ENCODE assay signal across 28 mouse cellular contexts in the genomic region with DNA sequence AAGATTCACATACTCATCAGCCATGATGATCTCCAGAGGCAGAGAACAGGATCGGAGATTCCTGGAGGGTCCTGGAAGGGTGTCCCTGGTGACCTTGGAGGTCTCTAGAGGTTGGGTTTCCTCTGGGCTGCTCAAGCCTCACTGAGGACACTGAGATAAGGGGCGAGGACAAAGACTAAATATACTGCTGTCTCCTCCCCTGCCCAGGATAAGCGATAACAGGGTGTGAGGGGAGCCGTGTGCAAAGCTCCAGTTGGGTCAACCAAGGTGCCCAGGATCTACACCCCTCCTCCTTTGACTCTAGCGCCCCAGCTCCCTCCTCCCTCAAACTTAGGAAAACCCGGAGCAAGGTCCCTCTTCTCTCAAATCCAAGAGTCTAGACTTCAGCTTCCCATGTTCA. TPM values are rescaled to one million over a fixed set of nuclear protein-coding genes. Genes with fewer than 3 reads are reported as not detected.
DNase-seq lines count a peak whose midpoint lies in the region; ATAC-seq and TF ChIP-seq lines count a peak whose summit lies in the region.
"Had no signal": no experiment of that assay in that cellular context is flagged by ENCODE, and none has a peak within 500 bp of the region (broad histone marks: within the 10 kb centered on the region; RNA-seq: fewer than 3 reads in every experiment).

No protein-coding gene starts in this region.

- no peak for TF ChIP-seq EP300 in liver, postnatal 0 days (IDR thresholded peaks at IDR 0.05; ENCODE audit: low read depth)
- TF ChIP-seq EP300 in heart, adult 2 months (IDR thresholded peaks at IDR 0.05; ENCODE audit: insufficient read depth, low read depth, low read length) = peak; percentile 91; the same call in 1 of the 2 replicates

- H3K4me1 ChIP-seq in liver, embryonic 12.5 days = peaks cover 55% of the 10 kb centered on the region
- peaks cover 14% of the 10 kb centered on the region for H3K4me1 ChIP-seq in liver, postnatal 0 days (ENCODE audit: insufficient read depth)
- peaks cover 3% of the 10 kb centered on the region; the same call in 1 of the 2 replicates for H3K4me1 ChIP-seq in heart, adult 2 months (ENCODE audit: control insufficient read depth, insufficient read depth, low read length)
- peaks cover 63% of the 10 kb centered on the region for H3K4me1 ChIP-seq in heart, embryonic 13.5 days

- no peak for TF ChIP-seq CTCF in liver, postnatal 0 days (IDR thresholded peaks at IDR 0.05; ENCODE audit: low read depth)
- TF ChIP-seq CTCF in heart, adult 2 months (IDR thresholded peaks at IDR 0.05) = no peak

- intact Hi-C loops in heart, adult 2 months (cut with DNase I) = no loop called here
- intact Hi-C loops in heart, postnatal 14 days (cut with DNase I) = loop anchor here (5.0 kb wide), 1 partner anchor 390 kb away; no protein-coding TSS in a partner anchor

- H3K27me3 ChIP-seq in liver, embryonic 12.5 days (replicated peaks) = peaks cover 26% of the 10 kb centered on the region
- H3K27me3 ChIP-seq in liver, postnatal 0 days (ENCODE audit: insufficient read depth, low read length) = peaks cover 16% of the 10 kb centered on the region
- no peaks in the 10 kb centered on the region for H3K27me3 ChIP-seq in heart, adult 2 months (ENCODE audit: control insufficient read depth, insufficient read depth, low read length)
- H3K27me3 ChIP-seq in heart, embryonic 13.5 days (replicated peaks) = peaks cover 7% of the 10 kb centered on the region

- no peak for DNase-seq in liver, postnatal 0 days
- DNase-seq in heart, adult 2 months = peak; percentile 50 to 73
- DNase-seq in heart, postnatal 14 days = peak; percentile 45 to 63
- DNase-seq in urinary bladder, adult 2 months (ENCODE audit: low spot score) = no peak
- no peak for DNase-seq in thymus, postnatal 36 days
- no peak for DNase-seq in lung, postnatal 4 days
- DNase-seq: adrenal gland, adult 2 months; cerebellum, adult 11-12 months; cerebellum, postnatal 10 days; gastrocnemius, adult 2 months; kidney, adult 11 months; liver, embryonic 13.5 days; lung, postnatal 36 days; right cerebral cortex, adult 18-20 months; right cerebral cortex, postnatal 4 days; thymus, adult 2 months had no signal

- no peaks in the 10 kb centered on the region for H3K79me2 ChIP-seq in heart, adult 2 months (replicated peaks; ENCODE audit: control insufficient read depth, insufficient read depth, low read length)

- no peaks in the 10 kb centered on the region for H3K36me3 ChIP-seq in liver, embryonic 12.5 days
- H3K36me3 ChIP-seq in liver, postnatal 0 days (replicated peaks; ENCODE audit: insufficient read depth, low read length) = no peaks in the 10 kb centered on the region
- H3K36me3 ChIP-seq in heart, adult 2 months (ENCODE audit: control insufficient read depth, insufficient read depth, low read length) = no peaks in the 10 kb centered on the region
- H3K36me3 ChIP-seq in heart, embryonic 13.5 days = peaks cover 31% of the 10 kb centered on the region
- H3K36me3 ChIP-seq: embryonic facial prominence, embryonic 13.5 days; G1E; hindbrain, embryonic 13.5 days; liver, embryonic 13.5 days; lung, embryonic 15.5 days; midbrain, embryonic 15.5 days; neural tube, embryonic 13.5 days had no signal

- WGBS in liver, embryonic 12.5 days (ENCODE audit: insufficient replicate concordance) = 23% methylated on average over 6 of the region's 6 CpGs
- WGBS in liver, postnatal 0 days (ENCODE audit: insufficient replicate concordance) = 63% methylated on average over 6 of the region's 6 CpGs
- 39% methylated on average over 6 of the region's 6 CpGs for WGBS in heart, adult 2 months
- 35% methylated on average over 6 of the region's 6 CpGs for WGBS in heart, embryonic 13.5 days

- 0 out of 2 replicates have a peak, but pooled peaks have one; percentile 28 for ATAC-seq in liver, embryonic 12.5 days
- no peak for ATAC-seq in liver, postnatal 0 days
- peak; percentile 65; the same call in 1 of the 2 replicates for ATAC-seq in heart, embryonic 13.5 days (ENCODE audit: extremely low read depth, insufficient number of reproducible peaks, low FRiP score, low TSS enrichment)
- ATAC-seq: forebrain, embryonic 13.5 days; midbrain, embryonic 15.5 days had no signal

- H3K4me3 ChIP-seq in liver, embryonic 12.5 days = no peak overlapping the region
- H3K4me3 ChIP-seq in liver, postnatal 0 days (ENCODE audit: low read depth, low read length) = no peak overlapping the region
- H3K4me3 ChIP-seq in heart, adult 2 months = peak overlapping the region; percentile 60
- H3K4me3 ChIP-seq in heart, embryonic 13.5 days = peak overlapping the region; percentile 72
- H3K4me3 ChIP-seq: embryonic facial prominence, embryonic 13.5 days; erythroblast, embryonic 14.5 days; forebrain, embryonic 13.5 days; gastrocnemius, adult 2 months; liver, embryonic 13.5 days; lung, embryonic 15.5 days; midbrain, embryonic 15.5 days; myocyte; neural tube, embryonic 13.5 days had no signal

- peak; percentile 97 for TF ChIP-seq POLR2A in heart, adult 2 months (IDR thresholded peaks at IDR 0.05; ENCODE audit: insufficient read depth, low read depth, low read length)

- no peaks in the 10 kb centered on the region for H3K9me3 ChIP-seq in liver, embryonic 12.5 days (replicated peaks)
- no peaks in the 10 kb centered on the region for H3K9me3 ChIP-seq in liver, postnatal 0 days (ENCODE audit: low read length)
- no peaks in the 10 kb centered on the region for H3K9me3 ChIP-seq in heart, embryonic 13.5 days
- H3K9me3 ChIP-seq: embryonic facial prominence, embryonic 13.5 days; forebrain, embryonic 13.5 days; G1E; hindbrain, embryonic 13.5 days; liver, embryonic 13.5 days; lung, embryonic 15.5 days; midbrain, embryonic 15.5 days; neural tube, embryonic 13.5 days had no signal

- no peak overlapping the region for H3K27ac ChIP-seq in liver, embryonic 12.5 days
- H3K27ac ChIP-seq in liver, postnatal 0 days (ENCODE audit: low read depth) = no peak overlapping the region
- peak overlapping the region; percentile 98 for H3K27ac ChIP-seq in heart, adult 2 months
- H3K27ac ChIP-seq in heart, embryonic 13.5 days (replicated peaks) = peak overlapping the region; percentile 96
- H3K27ac ChIP-seq: embryonic facial prominence, embryonic 13.5 days; forebrain, embryonic 13.5 days; gastrocnemius, adult 2 months; hindbrain, embryonic 13.5 days; kidney, postnatal 0 days; liver, embryonic 13.5 days; lung, embryonic 15.5 days; midbrain, embryonic 15.5 days; neural tube, embryonic 13.5 days had no signal

- H3K4me2 ChIP-seq in liver, embryonic 12.5 days = no peak overlapping the region
- H3K4me2 ChIP-seq in liver, postnatal 0 days (ENCODE audit: low read depth, low read length) = no peak overlapping the region
- H3K4me2 ChIP-seq in heart, embryonic 13.5 days = peak overlapping the region; percentile 76
- H3K4me2 ChIP-seq: hindbrain, embryonic 13.5 days; liver, embryonic 13.5 days; lung, embryonic 15.5 days; midbrain, embryonic 15.5 days had no signal

- no peak overlapping the region for H3K9ac ChIP-seq in liver, embryonic 12.5 days
- no peak overlapping the region for H3K9ac ChIP-seq in liver, postnatal 0 days (replicated peaks)
- peak overlapping the region; percentile 91 for H3K9ac ChIP-seq in heart, adult 2 months (ENCODE audit: low read depth, low read length)
- H3K9ac ChIP-seq in heart, embryonic 13.5 days = peak overlapping the region; percentile 93
- H3K9ac ChIP-seq: embryonic facial prominence, embryonic 13.5 days; forebrain, embryonic 13.5 days; hindbrain, embryonic 13.5 days; liver, embryonic 13.5 days; lung, embryonic 15.5 days; midbrain, embryonic 15.5 days; neural tube, embryonic 13.5 days had no signal

RNA-seq across cellular contexts. Expression of gene Tnni3, which starts 1.7 kb away (rescaled TPM):
- 1.7 and 1.8 TPM in 2 replicates for polyA plus RNA-seq in liver, embryonic 12.5 days (2016; fragmentation: Nextera tagmentation; extraction: Ambion mirVana)
- 0.27 and 0.46 TPM in 2 replicates for polyA plus RNA-seq in liver, postnatal 0 days (2015; fragmentation: Nextera tagmentation; extraction: Ambion mirVana)
- total RNA-seq in heart, adult 2 months (2021) = over 10,000 TPM in 1 of 2 experiments, 1,000 to 10,000 TPM in 1; 9,834 to 11,008 TPM
- polyA plus RNA-seq in heart, adult 2 months (2012; rRNA removed) = 13,898 and 21,553 TPM in 2 replicates
- 2,083 and 2,324 TPM in 2 replicates for polyA plus RNA-seq in heart, embryonic 13.5 days (2015; fragmentation: Nextera tagmentation; extraction: Ambion mirVana)
- total RNA-seq in heart, postnatal 14 days (2021) = 1,000 to 10,000 TPM; 7,272 to 7,308 TPM
- 5.1 and 5.5 TPM in 2 replicates for polyA plus RNA-seq in urinary bladder, adult 2 months (2012; rRNA removed)
- total RNA-seq: G1E had no signal
- polyA plus RNA-seq: erythroblast, embryonic 14.5 days had no signal

RNA-seq across cellular contexts. Expression of gene Tnnt1, which starts 6.1 kb away (rescaled TPM):
- 13.7 and 17.9 TPM in 2 replicates for polyA plus RNA-seq in liver, embryonic 12.5 days (2016; fragmentation: Nextera tagmentation; extraction: Ambion mirVana)
- 5.3 and 11.2 TPM in 2 replicates for polyA plus RNA-seq in liver, postnatal 0 days (2015; fragmentation: Nextera tagmentation; extraction: Ambion mirVana)
- total RNA-seq in heart, adult 2 months (2021) = 10 to 100 TPM; 15.6 to 19.7 TPM
- 9.2 and 12.1 TPM in 2 replicates for polyA plus RNA-seq in heart, adult 2 months (2012; rRNA removed)
- polyA plus RNA-seq in heart, embryonic 13.5 days (2015; fragmentation: Nextera tagmentation; extraction: Ambion mirVana) = 610 and 755 TPM in 2 replicates
- total RNA-seq in heart, postnatal 14 days (2021) = 10 to 100 TPM; 25.4 to 33.6 TPM
- 7.5 and 8.8 TPM in 2 replicates for polyA plus RNA-seq in urinary bladder, adult 2 months (2012; rRNA removed)
- total RNA-seq: G1E had no signal
- polyA plus RNA-seq: adrenal gland, adult 2 months had no signal

RNA-seq across cellular contexts. Expression of gene Dnaaf3, which starts 10.0 kb away (rescaled TPM):
- polyA plus RNA-seq in liver, embryonic 12.5 days (2016; fragmentation: Nextera tagmentation; extraction: Ambion mirVana) = 0.24 and 0.26 TPM in 2 replicates
- polyA plus RNA-seq in liver, postnatal 0 days (2015; fragmentation: Nextera tagmentation; extraction: Ambion mirVana) = 0.05 and 0.17 TPM in 2 replicates
- 1 to 10 TPM; 2.3 to 2.7 TPM for total RNA-seq in heart, adult 2 months (2021)
- 12.4 and 13.2 TPM in 2 replicates for polyA plus RNA-seq in heart, adult 2 months (2012; rRNA removed)
- 0.59 and 0.95 TPM in 2 replicates for polyA plus RNA-seq in heart, embryonic 13.5 days (2015; fragmentation: Nextera tagmentation; extraction: Ambion mirVana)
- 1 to 10 TPM; 1.8 to 1.9 TPM for total RNA-seq in heart, postnatal 14 days (2021)
- 3.5 and 4.0 TPM in 2 replicates for polyA plus RNA-seq in urinary bladder, adult 2 months (2012; rRNA removed)
- total RNA-seq: G1E; gastrocnemius, adult 2 months had no signal
- polyA plus RNA-seq: G1E had no signal

RNA-seq across cellular contexts. Expression of gene Ppp1r12c, which starts 20.8 kb away (rescaled TPM):
- polyA plus RNA-seq in liver, embryonic 12.5 days (2016; fragmentation: Nextera tagmentation; extraction: Ambion mirVana) = 41.1 and 42.9 TPM in 2 replicates
- polyA plus RNA-seq in liver, postnatal 0 days (2015; fragmentation: Nextera tagmentation; extraction: Ambion mirVana) = 14.9 and 15.6 TPM in 2 replicates
- total RNA-seq in heart, adult 2 months (2021) = 10 to 100 TPM; 62.4 to 67.1 TPM
- polyA plus RNA-seq in heart, adult 2 months (2012; rRNA removed) = 47.0 and 53.2 TPM in 2 replicates
- polyA plus RNA-seq in heart, embryonic 13.5 days (2015; fragmentation: Nextera tagmentation; extraction: Ambion mirVana) = 29.2 and 33.9 TPM in 2 replicates
- 10 to 100 TPM; 76.0 to 82.1 TPM for total RNA-seq in heart, postnatal 14 days (2021)
- 72.0 and 159 TPM in 2 replicates for polyA plus RNA-seq in urinary bladder, adult 2 months (2012; rRNA removed)

RNA-seq across cellular contexts. Expression of gene Syt5, which starts 25.0 kb away (rescaled TPM):
- polyA plus RNA-seq in liver, embryonic 12.5 days (2016; fragmentation: Nextera tagmentation; extraction: Ambion mirVana) = 0.84 and 1.3 TPM in 2 replicates
- polyA plus RNA-seq in liver, postnatal 0 days (2015; fragmentation: Nextera tagmentation; extraction: Ambion mirVana) = 0.09 TPM in 2 replicates
- under 1 TPM; 0.39 to 0.86 TPM for total RNA-seq in heart, adult 2 months (2021)
- polyA plus RNA-seq in heart, adult 2 months (2012; rRNA removed) = 0.79 and 2.4 TPM in 2 replicates
- polyA plus RNA-seq in heart, embryonic 13.5 days (2015; fragmentation: Nextera tagmentation; extraction: Ambion mirVana) = 1.4 and 2.7 TPM in 2 replicates
- total RNA-seq in heart, postnatal 14 days (2021) = 1 to 10 TPM; 1.4 to 1.9 TPM
- 0.74 and 0.78 TPM in 2 replicates for polyA plus RNA-seq in urinary bladder, adult 2 months (2012; rRNA removed)
- total RNA-seq: G1E; gastrocnemius, adult 2 months had no signal
- polyA plus RNA-seq: G1E had no signal

Comparison
In these comparisons a context has a peak if more than half of its experiments do, and no peak if none do; other contexts are left out.
1. RNA of gene Tnnt1, which starts 6.1 kb away (polyA plus RNA-seq): 610 to 755 TPM in heart, embryonic 13.5 days; 13.7 to 17.9 TPM in liver, embryonic 12.5 days, 9.2 to 12.1 TPM in heart, adult 2 months, 7.5 to 8.8 TPM in urinary bladder, adult 2 months and 5.3 to 11.2 TPM in liver, postnatal 0 days; every median in the first group is over 10 times any median in the second.
2. H3K27ac ChIP-seq: peak in heart, adult 2 months (single experiment) and heart, embryonic 13.5 days (single experiment); none in liver, embryonic 12.5 days (single experiment) and liver, postnatal 0 days (single experiment).
3. H3K4me3 ChIP-seq: peak in heart, adult 2 months (single experiment) and heart, embryonic 13.5 days (single experiment); none in liver, embryonic 12.5 days (single experiment) and liver, postnatal 0 days (single experiment).
4. H3K9ac ChIP-seq: peak in heart, adult 2 months (single experiment) and heart, embryonic 13.5 days (single experiment); none in liver, embryonic 12.5 days (single experiment) and liver, postnatal 0 days (single experiment).
5. DNase-seq: peak in heart, adult 2 months (2 of 2) and heart, postnatal 14 days (2 of 2); none in liver, postnatal 0 days (single experiment), urinary bladder, adult 2 months (single experiment), thymus, postnatal 36 days (0 of 2) and lung, postnatal 4 days (0 of 2).
6. RNA of gene Tnni3, which starts 1.7 kb away (polyA plus RNA-seq): 13,898 to 21,553 TPM in heart, adult 2 months and 2,083 to 2,324 TPM in heart, embryonic 13.5 days; 5.1 to 5.5 TPM in urinary bladder, adult 2 months, 1.7 to 1.8 TPM in liver, embryonic 12.5 days and 0.27 to 0.46 TPM in liver, postnatal 0 days; every median in the first group is over 100 times any median in the second.